In the genomic region with DNA sequence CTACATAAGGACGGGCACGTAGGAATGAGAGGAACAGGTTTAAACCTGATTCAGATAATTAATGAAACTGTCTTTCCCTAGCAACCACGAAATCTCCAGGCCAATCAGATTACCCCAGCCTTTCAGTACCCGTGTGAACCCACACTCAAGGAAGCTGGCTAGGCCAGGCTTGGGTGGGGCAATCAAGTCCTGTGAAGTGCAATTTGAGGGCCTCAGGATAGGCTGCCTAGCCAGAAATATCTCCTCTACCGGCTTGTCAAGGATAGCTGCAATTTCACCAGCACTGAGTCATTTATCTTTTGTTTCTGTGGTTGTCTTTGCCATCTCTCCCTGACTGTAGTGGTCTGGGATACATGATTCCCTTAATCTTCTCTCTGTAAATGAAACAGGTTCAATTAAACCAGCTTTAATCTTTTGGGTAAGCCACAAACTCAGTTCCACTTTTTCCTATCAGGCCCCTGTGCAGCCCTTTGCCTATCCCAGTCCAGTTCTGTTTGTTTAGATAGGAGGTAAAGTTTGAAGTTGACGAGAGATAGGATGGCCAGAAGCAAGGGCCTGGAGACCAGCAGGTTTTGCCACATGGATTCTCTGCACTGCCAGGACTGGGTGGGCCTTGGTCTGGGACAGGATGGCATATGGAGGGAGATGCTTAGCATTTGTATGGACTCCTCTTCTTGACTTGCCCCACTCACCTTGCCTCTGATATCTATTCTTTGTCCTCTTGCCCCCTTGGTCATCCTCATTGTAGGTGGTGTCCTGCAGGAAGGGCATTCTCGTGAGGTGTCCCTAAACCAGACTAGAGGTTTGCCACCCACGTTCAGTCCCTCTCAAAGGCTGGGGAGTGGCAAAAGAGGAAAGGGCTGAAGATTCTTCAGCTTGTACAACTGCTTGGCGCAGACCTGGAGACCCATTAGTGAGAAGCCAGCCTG, we compare ENCODE assay signal across 10 mouse cellular contexts. TPM values are rescaled to one million over a fixed set of nuclear protein-coding genes. Genes with fewer than 3 reads are reported as not detected.
DNase-seq lines count a peak whose midpoint lies in the region; ATAC-seq and TF ChIP-seq lines count a peak whose summit lies in the region.
"Had no signal": no experiment of that assay in that cellular context is flagged by ENCODE, and none has a peak within 500 bp of the region (broad histone marks: within the 10 kb centered on the region; RNA-seq: fewer than 3 reads in every experiment).

No protein-coding gene starts in this region.

- H3K27ac ChIP-seq in heart, postnatal 0 days (ENCODE audit: low read depth) = peak overlapping the region; percentile 75; the same call in 1 of the 2 replicates

- no peaks in the 10 kb centered on the region for H3K36me3 ChIP-seq in heart, postnatal 0 days (replicated peaks; ENCODE audit: control insufficient read depth, insufficient read depth, low read length)

- 58% methylated on average over 9 of the region's 9 CpGs for WGBS in heart, postnatal 0 days

- intact Hi-C loops in heart, postnatal 36 days (cut with DNase I) = loop anchor here (5.0 kb wide), 2 partner anchors 39 to 41 kb away; no protein-coding TSS in a partner anchor
- intact Hi-C loops in left cerebral cortex, postnatal 14 days (cut with DNase I) = no loop called here

- H3K9me3 ChIP-seq in heart, postnatal 0 days (replicated peaks; ENCODE audit: control insufficient read depth, low read length) = no peaks in the 10 kb centered on the region
- H3K9me3 ChIP-seq: megakaryocyte, embryonic 14.5 days had no signal

- H3K4me3 ChIP-seq in heart, postnatal 0 days (ENCODE audit: low read depth, low read length) = no peak overlapping the region
- H3K4me3 ChIP-seq: megakaryocyte, embryonic 14.5 days had no signal

- no peak for TF ChIP-seq CTCF in heart, postnatal 0 days (IDR thresholded peaks at IDR 0.05; ENCODE audit: low read depth)

- DNase-seq in heart, postnatal 0 days (ENCODE audit: low spot score) = no peak
- DNase-seq in heart, postnatal 36 days = no peak
- peak; percentile 35 for DNase-seq in MN1 (ENCODE audit: low spot score)
- peak; percentile 47 for DNase-seq in lung, postnatal 10 days
- DNase-seq in left cerebral cortex, postnatal 14 days (ENCODE audit: low spot score in 2 of 2) = no peak
- no peak for DNase-seq in thymus, postnatal 10 days (ENCODE audit: low spot score in 2 of 2)
- DNase-seq in right cerebral cortex, adult 18-20 months = no peak
- DNase-seq: kidney, adult 18-20 months had no signal

- no peak for TF ChIP-seq EP300 in heart, postnatal 0 days (IDR thresholded peaks at IDR 0.05; ENCODE audit: low read depth)

- ATAC-seq in heart, postnatal 0 days (ENCODE audit: insufficient read depth, low read depth) = no peak
- peak; percentile 85 for ATAC-seq in granulocyte monocyte progenitor cell, adult 5-6 weeks (replicated peaks; ENCODE audit: poor library complexity, severe bottlenecking)

- H3K4me2 ChIP-seq in heart, postnatal 0 days (ENCODE audit: low read depth, low read length) = no peak overlapping the region

- peaks cover 39% of the 10 kb centered on the region for H3K4me1 ChIP-seq in heart, postnatal 0 days (ENCODE audit: control insufficient read depth, insufficient read depth)

- no peak overlapping the region for H3K9ac ChIP-seq in heart, postnatal 0 days (replicated peaks; ENCODE audit: low read depth, low read length)

- H3K27me3 ChIP-seq in heart, postnatal 0 days (ENCODE audit: control insufficient read depth, insufficient read depth, low read length) = no peaks in the 10 kb centered on the region

RNA-seq across cellular contexts. Expression of a gene that starts 44.6 kb away (rescaled TPM):
- 122 and 135 TPM in 2 replicates for total RNA-seq in heart, postnatal 0 days (2014; rRNA removed; ENCODE audit: low replicate concordance)
- polyA plus RNA-seq in heart, postnatal 0 days (2015; fragmentation: Nextera tagmentation; extraction: Ambion mirVana) = 56.8 and 59.1 TPM in 2 replicates
- total RNA-seq in heart, postnatal 36 days (2021) = 100 to 1,000 TPM; 362 to 377 TPM
- 5.8 and 12.1 TPM in 2 replicates for total RNA-seq in granulocyte monocyte progenitor cell, adult 5-6 weeks (2014; fragmentation: Nextera tagmentation)
- total RNA-seq in granulocyte monocyte progenitor cell, adult 5-6 weeks (2017) = 14.1 and 14.8 TPM in 2 replicates
- total RNA-seq in left cerebral cortex, postnatal 14 days (2021) = 10 to 100 TPM; 15.7 to 23.9 TPM

RNA-seq across cellular contexts. Expression of a gene that starts 54.1 kb away (rescaled TPM):
- 8.9 TPM in 1 of 2 replicates, not detected in the other for total RNA-seq in heart, postnatal 0 days (2014; rRNA removed; ENCODE audit: low replicate concordance)
- 1.3 and 98.2 TPM in 2 replicates for polyA plus RNA-seq in heart, postnatal 0 days (2015; fragmentation: Nextera tagmentation; extraction: Ambion mirVana)
- total RNA-seq in heart, postnatal 36 days (2021) = not detected
- not detected in 2 replicates for total RNA-seq in granulocyte monocyte progenitor cell, adult 5-6 weeks (2014; fragmentation: Nextera tagmentation)
- total RNA-seq in granulocyte monocyte progenitor cell, adult 5-6 weeks (2017) = not detected in 2 replicates
- not detected for total RNA-seq in left cerebral cortex, postnatal 14 days (2021)

Comparison
In these comparisons a context has a peak if more than half of its experiments do, and no peak if none do; other contexts are left out.
1. DNase-seq: peak in MN1 (single experiment) and lung, postnatal 10 days (single experiment); none in heart, postnatal 0 days (single experiment), heart, postnatal 36 days (0 of 2), left cerebral cortex, postnatal 14 days (0 of 2), thymus, postnatal 10 days (0 of 2) and right cerebral cortex, adult 18-20 months (single experiment).